Mouse (Mus musculus): ENCODE data around the gene Ubqln4. TPM values are rescaled to one million over a fixed set of nuclear protein-coding genes. Genes with fewer than 3 reads are reported as not detected.

Ubqln4 gene
- polyA plus RNA-seq, 2 experiments, result 17.9 to 22.7 TPM

GRCm38 (mm10) chr3:88555731-88556130 lies 2.2 kb downstream of the Ubqln4 start:
- no peak for TF ChIP-seq EP300 (IDR thresholded peaks at IDR 0.05; ENCODE audit: low read depth)
- no peak for TF ChIP-seq CTCF (IDR thresholded peaks at IDR 0.05; ENCODE audit: low read depth)
- 89% methylated on average over 6 of the region's 6 CpGs for WGBS (ENCODE audit: insufficient replicate concordance)
- no peak for DNase-seq (ENCODE audit: low read depth in 3 of 3, low spot score in 3 of 3)

DNA sequence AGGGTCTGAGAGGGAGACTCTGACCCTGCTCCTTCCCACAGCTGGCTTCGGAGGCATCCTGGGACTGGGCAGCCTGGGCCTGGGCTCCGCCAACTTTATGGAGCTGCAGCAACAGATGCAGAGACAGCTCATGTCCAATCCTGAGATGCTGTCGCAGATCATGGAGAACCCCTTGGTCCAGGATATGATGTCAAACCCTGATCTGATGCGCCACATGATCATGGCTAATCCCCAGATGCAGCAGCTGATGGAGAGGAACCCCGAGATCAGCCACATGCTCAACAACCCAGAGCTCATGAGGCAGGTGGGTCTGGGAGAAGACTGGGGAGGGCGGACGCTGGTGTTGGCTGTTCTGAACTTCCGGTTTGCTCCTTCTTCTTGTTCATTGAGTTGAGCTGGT lies 3.1 kb downstream of the Ubqln4 start:
- 76% methylated on average over 8 of the region's 8 CpGs for WGBS (ENCODE audit: insufficient replicate concordance)
- Histone ChIP-seq H3K27ac (no peak overlapping the region), H3K27me3 (ENCODE audit: control insufficient read depth, insufficient read depth, low read length) (no peaks in the 10 kb centered on the region), H3K4me2 (ENCODE audit: low read depth) (no peak overlapping the region), H3K4me3 (ENCODE audit: insufficient read depth in 1 of 2, low read depth in 2 of 2, low read length in 2 of 2) (no peak overlapping the region), H3K9me3 (ENCODE audit: control insufficient read depth, low read length) (no peaks in the 10 kb centered on the region), H3K36me3 (replicated peaks; ENCODE audit: control insufficient read depth, insufficient read depth, low read depth) (peaks cover 28% of the 10 kb centered on the region), H3K4me1 (replicated peaks; ENCODE audit: control insufficient read depth in 2 of 2, insufficient read depth in 2 of 2, low read length in 1 of 2) (peaks cover 7 to 12% of the 10 kb centered on the region in 2 experiments), H3K9ac (replicated peaks) (no peak overlapping the region)
- no peak for TF ChIP-seq EP300 (IDR thresholded peaks at IDR 0.05; ENCODE audit: low read depth)
- TF ChIP-seq CTCF (IDR thresholded peaks at IDR 0.05; ENCODE audit: low read depth), result no peak
- DNase-seq (ENCODE audit: low read depth in 3 of 3, low spot score in 3 of 3) (no peak), ATAC-seq (ENCODE audit: insufficient read depth) (no peak)

More at GRCm38 (mm10) chr3:88555731-88556130, 2.2 kb downstream of the Ubqln4 start:
- Histone ChIP-seq H3K4me1 (replicated peaks; ENCODE audit: control insufficient read depth in 2 of 2, insufficient read depth in 2 of 2, low read length in 1 of 2) (peaks cover 9 to 15% of the 10 kb centered on the region in 2 experiments), H3K4me3 (ENCODE audit: insufficient read depth in 1 of 2, low read depth in 2 of 2, low read length in 2 of 2) (no peak overlapping the region), H3K4me2 (ENCODE audit: low read depth) (no peak overlapping the region), H3K27me3 (ENCODE audit: control insufficient read depth, insufficient read depth, low read length) (no peaks in the 10 kb centered on the region), H3K9me3 (ENCODE audit: control insufficient read depth, low read length) (no peaks in the 10 kb centered on the region), H3K9ac (replicated peaks) (no peak overlapping the region), H3K36me3 (replicated peaks; ENCODE audit: control insufficient read depth, insufficient read depth, low read depth) (peaks cover 19% of the 10 kb centered on the region), H3K27ac (no peak overlapping the region)
- no peak for ATAC-seq (ENCODE audit: insufficient read depth)

- no peak overlapping the region for H3K27ac ChIP-seq
- ATAC-seq (ENCODE audit: insufficient read depth) (no peak), DNase-seq (ENCODE audit: low read depth in 3 of 3, low spot score in 3 of 3) (no peak)
- H3K4me2 ChIP-seq (ENCODE audit: low read depth), result no peak overlapping the region
- 87% methylated on average over 9 of the region's 9 CpGs for WGBS (ENCODE audit: insufficient replicate concordance)
- H3K9ac ChIP-seq (replicated peaks), result no peak overlapping the region
- TF ChIP-seq CTCF (IDR thresholded peaks at IDR 0.05; ENCODE audit: low read depth), result no peak
- TF ChIP-seq EP300 (IDR thresholded peaks at IDR 0.05; ENCODE audit: low read depth), result no peak
- H3K4me1 ChIP-seq (replicated peaks; ENCODE audit: control insufficient read depth in 2 of 2, insufficient read depth in 2 of 2, low read length in 1 of 2), result peaks cover 0 to 7% of the 10 kb centered on the region in 2 experiments; a peak in 1 of 4 replicates
- H3K9me3 ChIP-seq (ENCODE audit: control insufficient read depth, low read length), result no peaks in the 10 kb centered on the region
- peaks cover 48% of the 10 kb centered on the region for H3K36me3 ChIP-seq (replicated peaks; ENCODE audit: control insufficient read depth, insufficient read depth, low read depth)
- H3K27me3 ChIP-seq (ENCODE audit: control insufficient read depth, insufficient read depth, low read length), result no peaks in the 10 kb centered on the region
- H3K4me3 ChIP-seq (ENCODE audit: insufficient read depth in 1 of 2, low read depth in 2 of 2, low read length in 2 of 2), result no peak overlapping the region
Observed at GRCm38 (mm10) chr3:88559596-88559995, 6.0 kb downstream of the Ubqln4 start.

- no peak for TF ChIP-seq CTCF (IDR thresholded peaks at IDR 0.05; ENCODE audit: low read depth)
- TF ChIP-seq EP300 (IDR thresholded peaks at IDR 0.05; ENCODE audit: low read depth), result no peak
- Histone ChIP-seq H3K9ac (replicated peaks) (no peak overlapping the region), H3K4me1 (replicated peaks; ENCODE audit: control insufficient read depth in 2 of 2, insufficient read depth in 2 of 2, low read length in 1 of 2) (no peaks in the 10 kb centered on the region; a peak in 1 of 4 replicates), H3K27me3 (ENCODE audit: control insufficient read depth, insufficient read depth, low read length) (no peaks in the 10 kb centered on the region), H3K9me3 (ENCODE audit: control insufficient read depth, low read length) (no peaks in the 10 kb centered on the region), H3K4me3 (ENCODE audit: insufficient read depth in 1 of 2, low read depth in 2 of 2, low read length in 2 of 2) (no peak overlapping the region), H3K4me2 (ENCODE audit: low read depth) (no peak overlapping the region), H3K36me3 (replicated peaks; ENCODE audit: control insufficient read depth, insufficient read depth, low read depth) (peaks cover 52% of the 10 kb centered on the region), H3K27ac (no peak overlapping the region)
- 68% methylated on average over 4 of the region's 4 CpGs for WGBS (ENCODE audit: insufficient replicate concordance)
- no peak for ATAC-seq (ENCODE audit: insufficient read depth)
- DNase-seq (ENCODE audit: low read depth in 3 of 3, low spot score in 3 of 3), result no peak
Observed at GRCm38 (mm10) chr3:88561989-88562388, 8.4 kb downstream of the Ubqln4 start.

- Histone ChIP-seq H3K27me3 (ENCODE audit: control insufficient read depth, insufficient read depth, low read length) (no peaks in the 10 kb centered on the region), H3K4me2 (ENCODE audit: low read depth) (no peak overlapping the region), H3K9me3 (ENCODE audit: control insufficient read depth, low read length) (no peaks in the 10 kb centered on the region), H3K4me3 (ENCODE audit: insufficient read depth in 1 of 2, low read depth in 2 of 2, low read length in 2 of 2) (no peak overlapping the region), H3K36me3 (replicated peaks; ENCODE audit: control insufficient read depth, insufficient read depth, low read depth) (peaks cover 59% of the 10 kb centered on the region), H3K27ac (no peak overlapping the region), H3K9ac (replicated peaks) (no peak overlapping the region), H3K4me1 (replicated peaks; ENCODE audit: control insufficient read depth in 2 of 2, insufficient read depth in 2 of 2, low read length in 1 of 2) (peaks cover 0 to 3% of the 10 kb centered on the region in 2 experiments; a peak in 1 of 4 replicates)
- DNase-seq (ENCODE audit: low read depth in 3 of 3, low spot score in 3 of 3) (no peak), ATAC-seq (ENCODE audit: insufficient read depth) (no peak)
- TF ChIP-seq EP300 (IDR thresholded peaks at IDR 0.05; ENCODE audit: low read depth) (no peak), CTCF (IDR thresholded peaks at IDR 0.05; ENCODE audit: low read depth) (no peak)
- WGBS (ENCODE audit: insufficient replicate concordance), result 79% methylated on average over 4 of the region's 4 CpGs
Observed at GRCm38 (mm10) chr3:88563442-88563841, 9.9 kb downstream of the Ubqln4 start.

Data from liver, embryonic 14.5 days (tissue).